Mouse (Mus musculus): ENCODE data around the gene Epha6.

GRCm38 (mm10) chr16:60257623-60258022 is 347.7 kb downstream of the Epha6 start:
- no peak for TF ChIP-seq CTCF (IDR thresholded peaks at IDR 0.05; ENCODE audit: low read depth)
- TF ChIP-seq EP300 (IDR thresholded peaks at IDR 0.05; ENCODE audit: low read depth), result no peak

All from liver, embryonic 14.5 days (tissue).